Mouse (Mus musculus) testis, adult 2 months (tissue): ENCODE results near the gene Rptor.

ENCODE experiments used
- CTCF ChIP-seq: fragments of 200-500 bp; IDR thresholded peaks from 2 replicates; pipeline ENCODE4 v1.5.1; 2012; ENCODE audit warnings: low read depth, mild to moderate bottlenecking, inconsistent platforms, low read length, moderate library complexity; ENCODE audit not compliant: control insufficient read depth, insufficient read depth, insufficient replicate concordance
- POLR2A ChIP-seq: fragments of 200-500 bp; IDR thresholded peaks from 2 replicates; pipeline ENCODE4 v1.6.1; 2012; ENCODE audit warnings: low read depth, mild to moderate bottlenecking, inconsistent platforms, low read length, moderate library complexity; ENCODE audit not compliant: control insufficient read depth

- TF ChIP-seq POLR2A = no peak
- TF ChIP-seq CTCF = no peak
Observed at GRCm38 (mm10) chr11:119846608-119847007, 243.9 kb downstream of the Rptor start.
